Mouse (Mus musculus) forebrain, embryonic 12.5 days (tissue): ENCODE results near the gene Chst11. TPM values are rescaled to one million over a fixed set of nuclear protein-coding genes. Genes with fewer than 3 reads are reported as not detected.

Experiments
- ATAC-seq: fragments of 200-750 bp; cut with Nextera tagmentation; 2 replicates; pipeline ENCODE4 v1.8.0; 2017; ENCODE audit warnings: moderate TSS enrichment; ENCODE audit not compliant: low FRiP score
- H3K27ac ChIP-seq: fragments of 300-500 bp; sonication (generic); 2 replicates; pipeline ENCODE4 v1.5.1; 2016; ENCODE audit warnings: mild to moderate bottlenecking
- H3K27me3 ChIP-seq: fragments of 300-500 bp; sonication (generic); 2 replicates; pipeline ENCODE4 v1.6.1; 2016; ENCODE audit warnings: mild to moderate bottlenecking
- H3K36me3 ChIP-seq: fragments of 300-500 bp; sonication (generic); replicated peaks from 2 replicates; pipeline ENCODE4 v1.6.1; 2016; ENCODE audit warnings: mild to moderate bottlenecking
- H3K4me1 ChIP-seq: fragments of 300-500 bp; sonication (generic); 2 replicates; pipeline ENCODE4 v1.6.1; 2016
- H3K4me2 ChIP-seq: fragments of 300-500 bp; sonication (generic); 2 replicates; pipeline ENCODE4 v1.6.1; 2016; ENCODE audit warnings: mild to moderate bottlenecking, moderate library complexity
- H3K4me3 ChIP-seq: fragments of 300-500 bp; sonication (generic); replicated peaks from 2 replicates; pipeline ENCODE4 v1.5.1; 2016; ENCODE audit warnings: mild to moderate bottlenecking
- H3K9ac ChIP-seq: fragments of 300-500 bp; sonication (generic); 2 replicates; pipeline ENCODE4 v1.6.1; 2016; ENCODE audit warnings: mild to moderate bottlenecking
- H3K9me3 ChIP-seq: fragments of 300-500 bp; sonication (generic); 2 replicates; pipeline ENCODE4 v1.6.1; 2016
- whole genome bisulfite sequencing: fragments of 180-500 bp; shearing (Covaris S2); methylation state at CpG from one replicate; pipeline ENCODE4 v1.1.7; 2016; 5-methylcytosine and 5-hydroxymethylcytosine counted together
- polyA plus RNA-seq: library from polyadenylated mRNA; unstranded; fragments of >200 nt; fragmentation: Nextera tagmentation; extraction: Ambion mirVana; gene quantifications from 2 replicates; pipeline ENCODE4 v1.2.1, GENCODE M21; 2016

Gene Chst11
- polyA plus RNA-seq, 1 experiment from 2014 or later, result 2.6 TPM

DNA sequence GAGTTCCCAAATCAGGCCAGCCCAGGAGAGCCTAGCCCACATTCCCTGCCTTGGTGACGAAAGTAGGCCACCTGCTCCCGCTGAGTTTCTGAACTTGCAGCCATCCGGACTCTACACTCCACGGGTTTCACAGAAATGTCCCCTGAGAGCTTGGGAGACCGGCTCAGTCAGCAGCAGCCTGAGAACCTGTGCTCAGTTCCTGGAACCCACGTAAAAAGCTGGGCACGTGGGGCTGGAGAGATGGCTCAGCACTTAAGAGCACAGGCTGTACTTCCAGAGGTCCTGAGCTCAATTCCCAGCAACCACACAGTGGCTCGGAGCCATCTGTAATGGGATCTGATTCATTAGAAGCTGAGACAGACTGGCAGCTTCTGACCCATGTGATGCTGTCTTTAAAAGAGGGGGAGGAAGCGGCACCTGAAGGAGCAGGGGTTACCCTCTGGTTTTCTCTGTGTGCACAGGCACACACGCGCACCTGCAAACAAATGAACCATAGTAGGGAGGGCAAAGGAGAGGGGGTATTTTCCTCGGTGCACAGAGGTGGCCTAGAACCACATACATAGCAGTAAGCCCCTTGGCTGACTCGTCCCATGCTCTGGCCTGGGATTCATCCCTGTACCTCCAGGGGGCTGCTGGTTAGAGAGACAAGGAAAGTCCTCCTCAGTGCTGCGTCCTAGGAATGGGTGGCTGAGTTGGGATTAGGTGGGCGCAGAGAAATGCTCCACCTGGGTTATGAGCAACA, 196.7 kb downstream of the Chst11 start:
- H3K4me3 ChIP-seq, result no peak overlapping the region
- peaks cover 17% of the 10 kb centered on the region for H3K4me1 ChIP-seq
- no peaks in the 10 kb centered on the region for H3K27me3 ChIP-seq
- 68% methylated on average over 15 of the region's 15 CpGs for WGBS
- H3K4me2 ChIP-seq, result no peak overlapping the region
- H3K9ac ChIP-seq, result no peak overlapping the region
- H3K9me3 ChIP-seq, result 0 out of 2 replicates have a peak, but pooled peaks cover 7% of the 10 kb centered on the region
- ATAC-seq, result peak; percentile 43; the same call in 1 of the 2 replicates
- H3K27ac ChIP-seq, result no peak overlapping the region
- no peaks in the 10 kb centered on the region for H3K36me3 ChIP-seq

DNA sequence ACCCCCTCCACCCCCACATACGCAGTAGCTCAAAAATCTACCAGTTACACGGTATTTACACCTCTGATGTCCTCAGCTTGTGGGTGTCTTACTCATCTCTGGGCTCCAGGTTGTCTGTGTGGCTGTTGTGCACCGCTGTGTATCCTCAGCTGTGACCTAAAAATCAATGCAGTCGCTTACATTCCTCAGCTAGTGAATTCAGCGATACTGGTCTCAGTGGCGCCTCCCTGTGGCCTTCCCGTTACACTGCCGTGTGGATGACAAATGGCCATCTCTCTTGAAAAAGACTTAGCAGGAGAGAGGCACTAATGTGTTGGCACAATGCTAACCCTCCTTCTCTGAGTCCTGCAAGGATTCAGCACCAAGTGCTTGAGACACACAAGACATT, 197.3 kb downstream of the Chst11 start:
- ATAC-seq, result peak; percentile 60; the same call in 1 of the 2 replicates
- Histone ChIP-seq H3K4me3 (no peak overlapping the region), H3K4me1 (peaks cover 17% of the 10 kb centered on the region), H3K27me3 (no peaks in the 10 kb centered on the region), H3K9ac (no peak overlapping the region), H3K4me2 (no peak overlapping the region), H3K9me3 (0 out of 2 replicates have a peak, but pooled peaks cover 7% of the 10 kb centered on the region), H3K27ac (no peak overlapping the region), H3K36me3 (no peaks in the 10 kb centered on the region)
- WGBS, result 23% methylated on average over 8 of the region's 8 CpGs

DNA sequence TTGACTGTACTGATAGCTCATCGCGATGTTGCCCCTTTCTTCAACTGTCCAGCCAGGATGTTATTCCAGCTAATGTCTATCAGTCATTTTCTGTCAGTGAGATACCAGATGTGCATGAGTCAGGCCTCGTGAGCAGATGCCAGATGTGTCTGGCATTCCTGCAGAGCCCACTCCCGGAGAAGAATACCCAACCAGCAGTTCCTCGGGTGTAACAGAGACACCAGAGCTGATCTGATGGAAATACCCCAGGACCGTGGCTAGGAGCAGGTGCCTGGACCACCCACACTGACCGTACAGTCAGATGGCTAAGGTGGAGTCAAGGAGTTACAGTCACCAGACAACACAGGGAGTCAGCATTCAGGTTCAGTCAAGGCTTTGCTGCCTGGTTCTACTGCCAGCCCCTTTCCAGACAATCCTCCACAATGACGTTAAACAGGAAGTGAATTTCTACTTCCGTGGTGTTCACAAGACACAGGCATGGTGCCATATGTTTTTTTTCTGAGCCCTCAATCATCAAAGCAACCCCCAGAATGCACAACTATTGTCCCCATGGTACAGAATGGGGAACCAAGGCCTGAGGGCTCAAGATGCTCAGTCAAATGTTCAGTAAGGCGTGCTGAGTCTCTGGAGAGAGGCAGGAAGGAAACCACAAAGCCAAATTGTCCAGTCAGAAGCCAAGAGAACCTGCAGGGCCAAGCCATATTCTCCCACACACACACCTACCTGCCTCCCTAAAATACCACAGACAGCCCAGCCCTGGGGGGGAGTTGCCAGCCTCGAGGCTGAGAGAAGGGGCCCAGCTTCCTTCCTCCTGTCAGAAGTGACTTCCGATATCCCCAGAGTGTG, 198.6 kb downstream of the Chst11 start:
- Histone ChIP-seq H3K9me3 (0 out of 2 replicates have a peak, but pooled peaks cover 7% of the 10 kb centered on the region), H3K27ac (no peak overlapping the region)
- 85% methylated on average over 12 of the region's 12 CpGs for WGBS

DNA sequence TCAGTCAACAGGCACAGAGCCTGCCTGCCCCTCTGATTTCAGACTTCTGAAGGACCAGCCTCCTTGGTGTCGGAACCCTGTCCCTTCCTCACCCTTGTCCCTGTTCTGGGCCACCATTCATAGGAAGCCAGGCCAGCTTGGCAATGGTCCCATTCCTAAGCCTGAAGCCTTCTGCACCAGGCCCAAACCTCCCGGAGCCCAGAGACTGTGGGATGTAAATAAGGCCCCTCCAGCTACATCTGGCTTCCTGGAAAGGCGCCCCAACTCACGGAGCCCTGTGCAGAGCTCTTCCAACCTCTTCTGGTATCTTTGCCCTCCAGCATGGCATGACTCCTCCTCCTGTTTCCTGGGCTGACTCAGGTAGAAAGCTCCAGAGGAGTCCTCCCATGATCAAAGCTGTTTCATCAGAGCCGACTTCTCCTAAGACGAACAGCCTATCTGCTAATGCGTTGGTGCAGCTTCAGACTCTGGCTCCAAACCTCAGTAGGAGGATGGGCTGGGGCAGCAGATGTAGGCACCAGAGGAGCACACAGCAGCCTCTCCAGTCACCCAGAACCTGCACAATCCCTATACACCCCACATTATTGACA, 199.3 kb downstream of the Chst11 start:
- WGBS, result 83% methylated on average over 7 of the region's 7 CpGs
- Histone ChIP-seq H3K4me3 (no peak overlapping the region), H3K27me3 (no peaks in the 10 kb centered on the region), H3K9me3 (no peaks in the 10 kb centered on the region), H3K36me3 (no peaks in the 10 kb centered on the region), H3K4me1 (peaks cover 17% of the 10 kb centered on the region), H3K27ac (no peak overlapping the region), H3K4me2 (no peak overlapping the region), H3K9ac (no peak overlapping the region)
- ATAC-seq, result no peak

More for the DNA sequence above, 198.6 kb downstream of the Chst11 start:
- Histone ChIP-seq H3K9ac (no peak overlapping the region), H3K4me1 (peaks cover 17% of the 10 kb centered on the region), H3K36me3 (no peaks in the 10 kb centered on the region), H3K27me3 (no peaks in the 10 kb centered on the region), H3K4me3 (no peak overlapping the region), H3K4me2 (no peak overlapping the region)
- ATAC-seq, result no peak

DNA sequence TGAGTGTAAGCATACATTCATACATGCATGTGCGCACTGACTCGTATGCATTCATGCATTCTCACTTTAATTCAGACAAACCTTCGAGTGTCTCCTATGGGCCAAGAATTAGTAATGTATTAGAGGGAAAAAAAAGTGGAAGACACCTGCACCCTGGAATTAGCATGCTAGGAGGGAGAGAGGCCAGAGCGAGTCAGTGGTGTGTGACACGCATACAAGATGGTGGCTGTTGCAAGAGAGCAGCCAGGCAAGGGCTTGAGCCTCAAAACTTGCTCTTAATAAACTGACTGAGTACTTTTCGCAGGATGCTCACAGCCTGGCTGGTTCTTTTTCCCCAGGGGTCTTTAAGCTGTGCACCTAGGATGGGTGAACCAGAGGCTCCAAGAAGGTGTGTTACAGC, 199.8 kb downstream of the Chst11 start:
- H3K9ac ChIP-seq, result no peak overlapping the region
- ATAC-seq, result no peak
- 87% methylated on average over 6 of the region's 6 CpGs for WGBS

DNA sequence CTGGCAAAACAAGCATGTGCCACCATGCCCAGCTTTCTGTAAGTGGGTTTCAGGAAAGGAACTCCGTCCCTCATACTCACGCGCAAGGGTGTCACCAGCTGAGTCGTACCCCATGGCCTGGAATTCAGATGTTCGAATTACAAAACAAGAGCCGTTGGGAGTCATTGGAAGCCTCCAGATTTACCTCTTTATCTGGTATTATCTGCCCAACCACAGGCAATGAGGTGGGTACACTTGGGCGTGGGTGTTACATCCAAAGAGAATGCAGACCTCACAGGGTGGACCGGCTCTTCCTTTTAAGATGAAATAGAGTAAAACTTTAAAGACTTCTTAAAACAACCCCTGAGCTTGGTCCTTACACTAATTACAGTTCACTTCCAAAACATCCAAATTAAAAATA, 200.9 kb downstream of the Chst11 start:
- Histone ChIP-seq H3K4me2 (no peak overlapping the region), H3K9me3 (no peaks in the 10 kb centered on the region), H3K4me1 (peaks cover 17% of the 10 kb centered on the region), H3K36me3 (peaks cover 10% of the 10 kb centered on the region; the same call in 1 of the 2 replicates), H3K27me3 (no peaks in the 10 kb centered on the region), H3K4me3 (no peak overlapping the region), H3K9ac (no peak overlapping the region), H3K27ac (no peak overlapping the region)
- WGBS, result 91% methylated on average over 8 of the region's 8 CpGs
- ATAC-seq, result no peak

More for the DNA sequence above, 199.8 kb downstream of the Chst11 start:
- H3K36me3 ChIP-seq, result no peaks in the 10 kb centered on the region
- peaks cover 17% of the 10 kb centered on the region for H3K4me1 ChIP-seq
- no peaks in the 10 kb centered on the region for H3K27me3 ChIP-seq
- H3K9me3 ChIP-seq, result no peaks in the 10 kb centered on the region
- no peak overlapping the region for H3K27ac ChIP-seq
- H3K4me3 ChIP-seq, result no peak overlapping the region
- H3K4me2 ChIP-seq, result no peak overlapping the region

DNA sequence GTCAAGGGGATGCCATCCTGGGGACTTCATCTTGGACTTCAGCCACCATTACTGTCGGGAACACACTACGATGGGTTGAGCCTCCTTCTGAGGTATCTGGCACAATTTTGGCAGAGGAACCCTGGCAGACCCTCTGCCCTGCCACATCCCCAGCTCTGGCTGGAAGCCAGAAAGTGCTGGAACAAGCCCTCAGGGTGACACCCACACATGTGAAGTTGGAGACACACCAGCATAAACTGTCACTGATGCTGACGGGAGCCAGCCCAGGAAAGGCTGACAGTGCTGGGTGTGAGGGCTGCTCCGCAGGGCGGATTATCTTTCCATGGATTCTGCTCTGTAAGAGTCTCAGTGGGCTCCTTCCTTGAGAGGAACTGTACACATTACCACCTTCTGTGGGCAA, 201.7 kb downstream of the Chst11 start:
- H3K4me3 ChIP-seq, result no peak overlapping the region
- no peak overlapping the region for H3K27ac ChIP-seq
- WGBS, result 87% methylated on average over 5 of the region's 5 CpGs
- H3K9ac ChIP-seq, result no peak overlapping the region
- H3K9me3 ChIP-seq, result no peaks in the 10 kb centered on the region
- H3K27me3 ChIP-seq, result no peaks in the 10 kb centered on the region
- peaks cover 14% of the 10 kb centered on the region; the same call in 1 of the 2 replicates for H3K36me3 ChIP-seq
- H3K4me1 ChIP-seq, result peaks cover 15% of the 10 kb centered on the region
- ATAC-seq, result no peak
- no peak overlapping the region for H3K4me2 ChIP-seq

DNA sequence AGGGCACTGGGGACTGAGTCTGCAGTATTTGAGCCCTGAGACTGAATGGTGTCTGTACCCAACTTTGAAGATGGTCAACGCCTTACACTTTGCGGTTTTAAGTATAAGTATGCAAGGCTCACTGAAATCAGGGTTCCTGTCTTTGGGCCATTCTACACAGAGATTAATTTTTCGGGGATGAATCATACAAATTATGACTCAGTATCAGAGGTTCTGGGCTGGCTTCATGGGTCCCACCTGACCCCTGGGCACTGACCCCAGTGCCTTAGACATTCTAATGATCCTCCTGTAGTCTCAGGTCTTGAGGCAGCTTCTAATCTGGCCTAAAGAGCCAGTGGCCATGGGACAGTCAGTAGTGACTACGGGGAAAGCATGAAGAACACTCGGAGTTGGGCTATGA, 203.8 kb downstream of the Chst11 start:
- ATAC-seq, result no peak
- Histone ChIP-seq H3K36me3 (peaks cover 14% of the 10 kb centered on the region; the same call in 1 of the 2 replicates), H3K9me3 (no peaks in the 10 kb centered on the region), H3K27ac (no peak overlapping the region), H3K4me3 (no peak overlapping the region), H3K4me1 (peaks cover 13% of the 10 kb centered on the region), H3K27me3 (no peaks in the 10 kb centered on the region), H3K4me2 (no peak overlapping the region), H3K9ac (no peak overlapping the region)
- WGBS, result 97% methylated on average over 5 of the region's 5 CpGs

DNA sequence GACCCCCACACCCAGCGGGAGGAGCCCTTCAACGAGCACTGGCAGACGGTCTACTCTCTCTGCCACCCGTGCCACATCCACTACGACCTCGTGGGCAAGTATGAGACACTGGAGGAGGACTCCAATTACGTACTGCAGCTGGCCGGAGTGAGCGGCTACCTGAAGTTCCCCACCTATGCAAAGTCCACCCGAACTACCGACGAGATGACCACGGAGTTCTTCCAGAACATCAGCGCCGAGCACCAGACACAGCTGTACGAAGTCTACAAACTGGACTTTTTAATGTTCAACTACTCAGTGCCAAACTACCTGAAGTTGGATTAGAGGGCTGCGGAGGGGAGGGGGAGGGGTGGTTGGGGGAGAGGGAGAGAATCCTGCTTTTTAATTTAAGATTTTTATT, 206.2 kb downstream of the Chst11 start:
- H3K9ac ChIP-seq, result no peak overlapping the region
- no peak overlapping the region for H3K4me3 ChIP-seq
- no peak overlapping the region for H3K4me2 ChIP-seq
- ATAC-seq, result no peak
- peaks cover 14% of the 10 kb centered on the region; the same call in 1 of the 2 replicates for H3K36me3 ChIP-seq
- H3K4me1 ChIP-seq, result peaks cover 6% of the 10 kb centered on the region; the same call in 1 of the 2 replicates
- no peaks in the 10 kb centered on the region for H3K27me3 ChIP-seq
- WGBS, result 97% methylated on average over 17 of the region's 17 CpGs
- no peak overlapping the region for H3K27ac ChIP-seq
- H3K9me3 ChIP-seq, result no peaks in the 10 kb centered on the region

DNA sequence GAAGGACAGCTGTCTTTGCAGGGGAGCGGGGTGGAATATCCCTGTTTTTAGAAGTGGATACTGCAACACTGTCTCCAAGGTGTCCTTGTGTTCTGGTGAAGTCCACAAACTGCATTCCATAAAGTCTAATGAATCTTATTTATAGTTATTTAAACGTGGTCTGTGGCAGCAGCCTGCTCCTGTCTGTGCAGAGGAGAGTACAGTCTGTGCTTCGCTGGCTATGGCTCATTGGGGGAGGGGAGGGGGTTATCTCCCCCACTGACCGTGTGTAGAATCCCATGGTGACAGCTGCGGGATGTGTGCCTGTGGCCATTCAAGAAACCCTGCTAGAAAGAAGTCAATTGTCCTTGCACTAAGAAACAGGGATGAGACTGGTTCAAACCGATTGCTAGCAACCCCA, 206.7 kb downstream of the Chst11 start:
- H3K36me3 ChIP-seq, result peaks cover 14% of the 10 kb centered on the region; the same call in 1 of the 2 replicates
- H3K9me3 ChIP-seq, result no peaks in the 10 kb centered on the region
- peaks cover 6% of the 10 kb centered on the region; the same call in 1 of the 2 replicates for H3K4me1 ChIP-seq
- no peak overlapping the region for H3K27ac ChIP-seq
- 56% methylated on average over 6 of the region's 6 CpGs for WGBS
- H3K4me3 ChIP-seq, result no peak overlapping the region
- H3K4me2 ChIP-seq, result no peak overlapping the region
- ATAC-seq, result no peak
- H3K27me3 ChIP-seq, result no peaks in the 10 kb centered on the region
- H3K9ac ChIP-seq, result no peak overlapping the region

DNA sequence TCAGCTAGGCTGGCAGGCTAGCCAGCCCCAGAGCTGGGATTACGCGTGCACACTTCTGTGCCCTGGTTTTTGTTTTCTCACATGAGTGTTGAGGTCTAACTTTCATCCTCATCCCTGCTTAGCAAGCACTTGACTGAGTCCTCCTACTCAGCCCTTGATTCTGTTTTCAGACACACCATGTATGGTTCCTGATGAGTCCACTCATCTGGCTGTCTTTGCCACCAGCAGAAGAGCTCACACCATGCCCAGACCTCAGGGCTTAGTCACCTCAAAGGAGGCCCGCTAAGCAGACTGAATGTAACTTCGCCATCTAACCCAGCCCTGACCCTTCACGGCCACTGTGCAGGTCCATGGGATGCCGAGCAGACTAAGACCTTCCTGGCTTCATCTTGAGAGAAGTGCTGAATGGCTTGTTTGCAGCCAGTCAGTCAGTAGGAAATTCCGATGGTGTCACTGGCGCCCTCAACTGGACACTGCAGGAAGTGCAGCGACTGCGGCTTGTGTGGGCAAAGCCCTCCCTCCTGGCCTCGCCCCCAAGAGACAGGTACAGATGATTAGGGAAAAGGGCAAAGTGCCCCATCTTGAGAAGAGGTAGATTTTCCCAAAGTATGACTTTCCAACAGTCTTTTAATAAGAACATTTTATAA, 212.5 kb downstream of the Chst11 start:
- Histone ChIP-seq H3K36me3 (no peaks in the 10 kb centered on the region), H3K9me3 (no peaks in the 10 kb centered on the region), H3K27ac (no peak overlapping the region), H3K9ac (no peak overlapping the region), H3K27me3 (no peaks in the 10 kb centered on the region), H3K4me1 (no peaks in the 10 kb centered on the region), H3K4me2 (no peak overlapping the region), H3K4me3 (no peak overlapping the region)
- ATAC-seq, result 0 out of 2 replicates have a peak, but pooled peaks have one; percentile 17
- WGBS, result 51% methylated on average over 11 of the region's 11 CpGs

DNA sequence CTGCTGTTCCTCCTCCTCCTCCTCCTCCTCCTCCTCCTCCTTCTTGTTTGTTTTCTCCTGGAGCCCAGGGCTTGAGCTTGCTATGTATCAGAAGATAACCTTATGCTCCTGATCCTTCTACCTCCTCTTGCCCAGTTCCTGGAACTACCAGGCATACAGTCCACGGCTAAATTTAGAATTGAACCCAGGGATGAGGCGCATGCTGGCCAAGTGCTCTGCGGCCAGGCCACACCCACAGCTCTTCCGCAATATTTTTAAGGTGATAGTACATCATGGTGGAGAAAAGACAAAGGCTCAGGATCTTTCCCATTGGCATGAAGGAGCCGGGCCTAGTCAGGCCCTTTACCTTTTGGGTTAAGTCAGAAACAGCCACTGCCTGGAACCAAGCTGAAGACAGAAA, 213.4 kb downstream of the Chst11 start:
- Histone ChIP-seq H3K27me3 (no peaks in the 10 kb centered on the region), H3K9ac (no peak overlapping the region), H3K4me3 (no peak overlapping the region), H3K27ac (no peak overlapping the region), H3K9me3 (no peaks in the 10 kb centered on the region), H3K4me1 (no peaks in the 10 kb centered on the region), H3K4me2 (no peak overlapping the region), H3K36me3 (no peaks in the 10 kb centered on the region)
- 87% methylated on average over 5 of the region's 5 CpGs for WGBS
- no peak for ATAC-seq
